Mouse (Mus musculus) hindbrain, embryonic 10.5 days (tissue): Measurements from ENCODE around the gene Sertad1. TPM values are rescaled to one million over a fixed set of nuclear protein-coding genes. Genes with fewer than 3 reads are reported as not detected.
A peak's percentile ranks its signal among the peaks of the same experiment; 100 is the strongest.

Experiments
- DNase-seq: peaks from one replicate; pipeline ENCODE4 v3.0.0-alpha.2; 2017; ENCODE audit warnings: low spot score
- H3K27ac ChIP-seq: fragments of 300-500 bp; sonication (generic); 2 replicates; pipeline ENCODE4 v1.5.1; 2016; ENCODE audit warnings: mild to moderate bottlenecking, moderate library complexity
- H3K27me3 ChIP-seq: fragments of 300-500 bp; sonication (generic); 2 replicates; pipeline ENCODE4 v1.6.1; 2016; ENCODE audit warnings: mild to moderate bottlenecking; ENCODE audit not compliant: poor library complexity, insufficient read depth, severe bottlenecking
- H3K36me3 ChIP-seq: fragments of 300-500 bp; sonication (generic); 2 replicates; pipeline ENCODE4 v1.6.1; 2016; ENCODE audit warnings: mild to moderate bottlenecking, moderate library complexity
- H3K4me1 ChIP-seq: fragments of 300-500 bp; sonication (generic); replicated peaks from 2 replicates; pipeline ENCODE4 v1.6.1; 2016; ENCODE audit warnings: mild to moderate bottlenecking
- H3K4me3 ChIP-seq: fragments of 300-500 bp; sonication (generic); 2 replicates; pipeline ENCODE4 v1.5.1; 2016; ENCODE audit warnings: mild to moderate bottlenecking, moderate library complexity
- H3K9me3 ChIP-seq: fragments of 300-500 bp; sonication (generic); 2 replicates; pipeline ENCODE4 v1.6.1; 2016; ENCODE audit warnings: mild to moderate bottlenecking, moderate library complexity
- WGBS: fragments of 180-500 bp; shearing (Covaris S2); methylation state at CpG from one replicate; pipeline ENCODE4 v1.1.7; 2016; 5-methylcytosine and 5-hydroxymethylcytosine counted together
- polyA plus RNA-seq: library from polyadenylated mRNA; unstranded; fragments of >200 nt; fragmentation: Nextera tagmentation; extraction: Ambion mirVana; gene quantifications from 2 replicates; pipeline ENCODE4 v1.2.1, GENCODE M21; 2016

The Sertad1 gene
- polyA plus RNA-seq: 21.5 and 23.6 TPM in 2 replicates

DNA sequence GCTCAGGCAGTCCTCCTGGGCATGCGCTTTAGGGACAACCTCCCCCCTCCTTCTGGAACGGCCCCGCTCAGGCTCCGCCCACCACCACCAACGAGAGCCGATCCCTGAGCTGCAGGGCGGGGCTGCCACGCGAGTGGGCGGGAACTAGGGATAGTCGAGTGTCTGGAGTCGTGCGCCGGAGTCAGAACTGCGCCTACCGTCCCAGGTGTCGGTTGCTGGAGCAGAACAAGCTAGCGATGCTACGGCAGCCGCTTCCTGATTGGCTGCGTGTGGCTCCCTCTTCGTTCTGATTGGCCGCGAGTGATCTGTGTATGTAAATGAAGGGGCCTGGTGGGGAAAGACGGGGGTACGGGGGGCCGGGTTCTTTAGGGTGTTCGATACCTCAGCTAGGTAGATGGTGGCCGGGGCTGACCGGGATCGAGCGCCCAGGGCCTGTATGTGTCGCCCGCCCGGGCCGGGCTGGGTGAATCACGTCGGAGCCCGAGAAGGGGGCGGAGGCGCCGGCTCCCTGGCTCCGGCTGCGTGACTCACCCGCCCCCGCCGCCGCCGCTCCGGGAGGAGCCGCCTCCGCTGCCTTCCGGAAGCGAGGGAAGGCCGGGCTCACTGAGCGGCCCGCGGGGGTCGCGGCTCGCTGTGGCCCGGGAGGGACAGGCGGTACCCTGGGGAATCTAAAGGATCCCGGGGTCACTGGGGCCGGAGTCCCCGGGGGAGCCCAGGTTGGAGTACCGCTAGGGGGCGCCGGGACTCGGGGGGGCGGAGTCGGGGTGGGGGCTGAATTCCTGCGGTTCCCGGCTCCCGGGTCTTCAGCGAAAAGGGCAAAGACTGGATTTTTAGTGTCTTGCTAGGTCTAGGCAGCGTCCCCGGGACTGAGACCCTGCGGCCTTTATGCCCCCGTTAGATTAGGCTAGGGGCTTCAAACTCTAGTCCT is at the start of gene Sertad1:
Gene Sertad1 (plus strand): TSS at position 141 of the 928 bp plus-strand sequence.
- under 1% methylated on average over 80 of the region's 80 CpGs for WGBS
- Histone ChIP-seq H3K4me3 (peak within 1 kb of the TSS; percentile 62), H3K9me3 (no peaks in the 10 kb centered on the region), H3K27ac (peak within 1 kb of the TSS; percentile 96), H3K36me3 (peaks cover 8% of the 10 kb centered on the region), H3K4me1 (peaks cover 45% of the 10 kb centered on the region), H3K27me3 (peaks cover 24% of the 10 kb centered on the region)
- DNase-seq: peak; percentile 100

- 61% methylated on average over 5 of the region's 5 CpGs for WGBS
- Histone ChIP-seq H3K36me3 (no peaks in the 10 kb centered on the region), H3K27me3 (peaks cover 24% of the 10 kb centered on the region), H3K9me3 (peaks cover 8% of the 10 kb centered on the region; the same call in 1 of the 2 replicates), H3K4me1 (no peaks in the 10 kb centered on the region), H3K4me3 (no peak overlapping the region), H3K27ac (no peak overlapping the region)
- DNase-seq: peak; percentile 22
These were observed 49.2 kb upstream of the Sertad1 start for GRCm38 (mm10) chr7:27437544-27437943.

GRCm38 (mm10) chr7:27440014-27440413 is 46.7 kb upstream of the Sertad1 start:
- no peak for DNase-seq
- Histone ChIP-seq H3K36me3 (no peaks in the 10 kb centered on the region), H3K9me3 (peaks cover 8% of the 10 kb centered on the region; the same call in 1 of the 2 replicates), H3K27ac (no peak overlapping the region), H3K4me1 (no peaks in the 10 kb centered on the region), H3K4me3 (no peak overlapping the region), H3K27me3 (peaks cover 10% of the 10 kb centered on the region)
- WGBS: 80% methylated on average over 4 of the region's 4 CpGs

DNA sequence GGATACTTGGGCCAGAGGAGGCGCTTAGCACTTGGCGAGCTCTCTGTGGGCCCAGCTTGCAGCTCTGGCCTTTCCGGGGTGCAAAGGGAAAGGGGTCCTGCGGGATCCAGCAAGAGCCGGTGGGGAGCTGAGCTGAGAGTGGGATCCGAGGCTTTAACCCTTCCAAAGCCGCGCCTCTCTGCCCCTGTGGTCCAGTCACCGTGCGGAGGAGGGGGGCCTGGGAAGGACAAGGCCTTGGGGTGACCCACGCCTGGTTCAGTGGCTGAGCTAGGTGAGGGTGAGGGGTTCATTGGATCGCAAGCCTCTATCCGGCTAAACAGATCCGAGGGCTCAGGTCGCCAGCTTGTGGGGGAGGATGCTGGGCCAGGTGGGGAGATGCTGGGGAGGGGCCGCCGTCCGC is 40.7 kb upstream of the Sertad1 start:
- DNase-seq: peak; percentile 10
- peak overlapping the region; percentile 65 for H3K4me3 ChIP-seq

DNA sequence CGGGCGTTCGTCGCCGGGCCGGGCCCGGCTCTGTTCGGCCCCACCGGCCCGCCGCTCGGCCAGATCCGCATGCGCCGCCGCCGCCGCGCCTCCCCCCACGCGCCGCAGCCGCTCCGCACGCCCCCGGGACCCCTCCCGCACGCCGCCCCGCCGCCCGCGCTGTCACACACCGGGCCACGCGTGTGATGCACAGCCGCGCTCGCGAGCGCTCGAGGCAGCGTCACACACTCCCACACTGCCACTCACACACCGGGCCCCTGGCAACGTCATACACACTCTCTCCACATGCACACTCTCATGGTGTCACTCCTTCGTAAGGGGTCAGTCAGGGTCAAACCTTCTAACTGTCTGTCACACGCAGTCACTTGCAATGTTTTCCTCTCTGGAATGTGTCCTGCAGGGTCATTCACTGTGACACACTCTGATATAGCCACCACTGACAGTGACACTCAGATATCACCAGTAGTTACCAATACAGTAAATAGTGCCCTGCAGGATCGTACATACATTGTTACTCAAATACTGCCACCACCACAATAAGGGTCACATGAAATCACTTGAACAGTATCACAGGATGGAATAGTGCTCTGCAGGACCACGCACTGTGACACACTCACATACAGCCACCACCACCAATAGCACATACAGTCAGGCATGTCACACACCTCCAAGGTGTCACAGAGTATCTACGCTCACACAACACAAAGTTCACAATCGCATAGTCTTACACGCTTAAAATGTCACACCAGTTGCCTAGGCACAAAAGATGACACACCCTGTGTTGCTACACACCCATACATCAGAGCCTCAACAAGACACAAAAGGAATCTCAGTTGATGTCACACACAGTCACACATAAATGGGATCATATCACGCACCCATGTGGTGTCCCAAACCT is 39.9 kb upstream of the Sertad1 start:
- 7% methylated on average over 52 of the region's 53 CpGs for WGBS
- peak; percentile 27 for DNase-seq
- peaks cover 46% of the 10 kb centered on the region for H3K27me3 ChIP-seq
- H3K27ac ChIP-seq: peak overlapping the region; percentile 77
- peak overlapping the region; percentile 65 for H3K4me3 ChIP-seq
- H3K4me1 ChIP-seq: peaks cover 27% of the 10 kb centered on the region
- H3K36me3 ChIP-seq: no peaks in the 10 kb centered on the region
- H3K9me3 ChIP-seq: no peaks in the 10 kb centered on the region

More for the DNA sequence above, 40.7 kb upstream of the Sertad1 start:
- peaks cover 46% of the 10 kb centered on the region for H3K27me3 ChIP-seq
- no peaks in the 10 kb centered on the region for H3K36me3 ChIP-seq
- peak overlapping the region; percentile 77 for H3K27ac ChIP-seq
- H3K9me3 ChIP-seq: no peaks in the 10 kb centered on the region
- H3K4me1 ChIP-seq: peaks cover 27% of the 10 kb centered on the region
- WGBS: 3% methylated on average over 18 of the region's 18 CpGs

DNA sequence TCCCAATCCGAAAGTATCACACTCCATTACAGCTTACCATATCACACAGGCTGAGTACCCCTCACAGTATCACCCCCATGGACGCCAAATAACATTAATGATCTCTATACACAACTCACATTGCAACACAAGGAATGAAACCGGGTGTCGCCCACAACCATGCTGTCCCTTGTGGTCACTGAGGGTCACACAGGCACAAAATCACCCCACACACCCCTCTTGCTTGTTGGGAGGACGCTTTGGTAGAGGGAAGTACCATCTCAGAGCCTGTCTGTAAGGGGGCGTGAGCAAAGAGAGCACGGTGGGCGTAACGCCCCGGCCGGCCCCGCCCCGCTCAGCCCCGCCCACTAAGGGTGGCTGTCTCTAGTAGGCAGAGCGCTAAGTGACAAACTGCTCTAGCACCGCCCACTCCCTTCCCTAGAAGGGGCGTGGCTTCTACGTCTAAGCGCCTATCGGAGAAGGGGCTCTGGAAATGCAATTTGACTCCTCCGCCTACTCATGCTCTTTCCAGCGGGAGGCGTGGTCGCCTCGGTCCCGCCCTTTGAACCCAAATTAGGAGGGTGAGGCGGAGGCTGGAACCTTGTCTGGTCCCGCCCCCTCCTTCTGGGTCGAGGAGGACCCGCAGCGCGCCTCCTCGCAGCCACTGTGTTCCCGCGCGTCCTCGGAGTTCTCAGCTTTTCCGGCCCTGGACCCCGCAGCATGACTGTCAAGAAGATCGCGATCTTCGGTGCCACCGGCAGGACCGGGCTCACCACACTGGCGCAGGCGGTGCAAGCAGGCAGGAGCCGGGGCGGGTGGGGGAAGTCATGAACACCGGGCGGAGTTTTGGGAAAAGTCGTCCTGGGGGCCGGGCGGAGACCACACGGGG is 39.1 kb upstream of the Sertad1 start, which contains the start of the genes Sptbn4 and Blvrb:
Gene Sptbn4 (minus strand): TSS at position 268 of the 868 bp plus-strand sequence.
Gene Blvrb (plus strand): TSS at position 560 of the 868 bp plus-strand sequence.
- H3K9me3 ChIP-seq: no peaks in the 10 kb centered on the region
- peaks cover 46% of the 10 kb centered on the region for H3K27me3 ChIP-seq
- H3K36me3 ChIP-seq: no peaks in the 10 kb centered on the region
- 1% methylated on average over 54 of the region's 54 CpGs for WGBS
- peak within 1 kb of the TSS; percentile 83 for H3K27ac ChIP-seq
- H3K4me1 ChIP-seq: peaks cover 27% of the 10 kb centered on the region
- H3K4me3 ChIP-seq: peak within 1 kb of the TSS; percentile 65
- peak; percentile 99 for DNase-seq

GRCm38 (mm10) chr7:27448421-27449206 is 38.1 kb upstream of the Sertad1 start:
- DNase-seq: no peak
- no peaks in the 10 kb centered on the region for H3K9me3 ChIP-seq
- H3K36me3 ChIP-seq: no peaks in the 10 kb centered on the region
- peak overlapping the region; percentile 83; the same call in 1 of the 2 replicates for H3K27ac ChIP-seq
- peaks cover 27% of the 10 kb centered on the region for H3K4me1 ChIP-seq
- H3K4me3 ChIP-seq: peak overlapping the region; percentile 65
- 55% methylated on average over 15 of the region's 15 CpGs for WGBS
- H3K27me3 ChIP-seq: peaks cover 46% of the 10 kb centered on the region

- H3K27me3 ChIP-seq: peaks cover 42% of the 10 kb centered on the region
- peak; percentile 60 for DNase-seq
- H3K4me1 ChIP-seq: peaks cover 27% of the 10 kb centered on the region
- no peak overlapping the region for H3K27ac ChIP-seq
- H3K4me3 ChIP-seq: 0 out of 2 replicates have a peak overlapping the region, but pooled peaks have one; percentile 16
- no peaks in the 10 kb centered on the region for H3K9me3 ChIP-seq
- 62% methylated on average over 10 of the region's 10 CpGs for WGBS
- no peaks in the 10 kb centered on the region for H3K36me3 ChIP-seq
These were observed 37.4 kb upstream of the Sertad1 start for GRCm38 (mm10) chr7:27449256-27449862.

- Histone ChIP-seq H3K4me1 (peaks cover 20% of the 10 kb centered on the region), H3K27ac (no peak overlapping the region), H3K9me3 (no peaks in the 10 kb centered on the region), H3K27me3 (peaks cover 22% of the 10 kb centered on the region), H3K36me3 (no peaks in the 10 kb centered on the region), H3K4me3 (no peak overlapping the region)
- DNase-seq: no peak
- 95% methylated on average over 2 of the region's 2 CpGs for WGBS
These were observed 35.4 kb upstream of the Sertad1 start for GRCm38 (mm10) chr7:27451359-27451758.

DNA sequence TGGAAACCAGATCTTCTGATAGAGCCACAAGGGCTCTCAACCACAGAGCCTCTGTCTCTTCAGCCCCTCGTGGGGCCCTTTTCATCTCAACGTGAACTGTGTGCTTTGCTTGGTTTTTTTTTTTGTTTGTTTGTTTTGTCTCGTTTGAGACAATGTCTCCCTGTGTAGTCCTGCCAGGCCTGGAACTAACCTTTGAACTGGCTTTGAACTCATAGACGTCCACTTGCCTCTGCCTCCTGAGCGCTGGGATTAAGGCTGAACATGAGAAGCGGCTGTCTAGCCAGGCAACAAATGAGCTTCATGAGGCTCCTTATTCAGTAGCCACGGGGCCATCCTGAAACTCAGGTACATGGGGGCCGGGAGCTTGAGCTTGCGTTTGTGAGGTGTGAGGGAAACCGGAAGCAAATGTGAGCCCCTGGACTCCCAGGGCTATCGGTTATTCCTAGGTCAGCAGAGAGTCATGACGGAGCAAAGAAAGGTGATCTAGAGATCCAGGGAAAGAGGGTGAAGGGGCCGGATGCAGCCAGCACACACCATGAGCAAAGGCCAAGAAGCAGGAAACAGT is 34.4 kb upstream of the Sertad1 start:
- peaks cover 11% of the 10 kb centered on the region for H3K4me1 ChIP-seq
- no peak overlapping the region for H3K4me3 ChIP-seq
- 55% methylated on average over 13 of the region's 13 CpGs for WGBS
- H3K36me3 ChIP-seq: no peaks in the 10 kb centered on the region
- H3K27ac ChIP-seq: no peak overlapping the region
- DNase-seq: no peak
- no peaks in the 10 kb centered on the region for H3K9me3 ChIP-seq
- H3K27me3 ChIP-seq: peaks cover 13% of the 10 kb centered on the region
